Mouse (Mus musculus) ES-E14 (cell line): ENCODE results near the gene Fam205a1. TPM values are rescaled to one million over a fixed set of nuclear protein-coding genes. Genes with fewer than 3 reads are reported as not detected.

ENCODE experiments used
- DNase-seq: peaks from one replicate; pipeline ENCODE4 v3.0.0-alpha.2; 2013; ENCODE audit warnings: low read depth, low spot score
- H3K27ac ChIP-seq: 2 replicates; pipeline ENCODE4 v1.5.1; 2012; ENCODE audit warnings: low read depth, mild to moderate bottlenecking, low read length, moderate library complexity, mixed read lengths; ENCODE audit not compliant: poor library complexity, insufficient read depth, severe bottlenecking
- H3K36me3 ChIP-seq: 2 replicates; pipeline ENCODE4 v1.6.1; 2012; ENCODE audit warnings: mild to moderate bottlenecking, low read length, moderate library complexity, mixed read lengths; ENCODE audit not compliant: control insufficient read depth, poor library complexity, insufficient read depth, severe bottlenecking
- H3K4me1 ChIP-seq, 2 experiments: fragments of 150-350 bp in 1 of 2; sonication (generic) in 1 of 2; 2 replicates each; pipeline ENCODE4 v1.6.1; 2012; ENCODE audit warnings: low read length in 2 of 2, mild to moderate bottlenecking in 1 of 2, mixed read lengths in 1 of 2; ENCODE audit not compliant: control insufficient read depth in 2 of 2, insufficient read depth in 2 of 2, poor library complexity in 1 of 2
- H3K4me3 ChIP-seq, 2 experiments: fragments of 150-350 bp in 1 of 2; sonication (generic) in 1 of 2; 2 replicates each; pipeline ENCODE4 v1.5.1; 2012; ENCODE audit warnings: low read length in 2 of 2, low read depth in 1 of 2, mild to moderate bottlenecking in 1 of 2, mixed read lengths in 1 of 2; ENCODE audit not compliant: insufficient read depth in 1 of 2, poor library complexity in 1 of 2, severe bottlenecking in 1 of 2
- H3K9ac ChIP-seq: 2 replicates; pipeline ENCODE4 v1.6.1; 2012; ENCODE audit warnings: low read depth, mild to moderate bottlenecking, low read length, mixed read lengths; ENCODE audit not compliant: poor library complexity, insufficient read depth, severe bottlenecking
- H3K9me3 ChIP-seq: fragments of 150-350 bp; sonication (generic); 2 replicates; pipeline ENCODE4 v1.6.1; 2012; ENCODE audit warnings: low read depth, mild to moderate bottlenecking, low read length; ENCODE audit not compliant: control insufficient read depth, insufficient read depth
- CHD2 ChIP-seq: IDR thresholded peaks from 2 replicates; pipeline ENCODE4 v1.6.1; 2014; ENCODE audit warnings: mild to moderate bottlenecking, low read depth, low read length, inconsistent platforms
- HCFC1 ChIP-seq: IDR thresholded peaks from 2 replicates; pipeline ENCODE4 v1.6.1; 2012; ENCODE audit warnings: low read length, inconsistent platforms, borderline replicate concordance; ENCODE audit not compliant: insufficient read depth
- MAFK ChIP-seq: IDR thresholded peaks from 2 replicates; pipeline ENCODE4 v1.6.1; 2014; ENCODE audit warnings: mild to moderate bottlenecking, low read depth, low read length, inconsistent platforms; ENCODE audit not compliant: insufficient read depth
- ZC3H11A ChIP-seq: IDR thresholded peaks from 2 replicates; pipeline ENCODE4 v1.6.1; 2012; ENCODE audit warnings: low read depth, mild to moderate bottlenecking, inconsistent platforms, low read length, borderline replicate concordance
- ZNF384 ChIP-seq: IDR thresholded peaks from 2 replicates; pipeline ENCODE4 v1.6.1; 2012; ENCODE audit warnings: low read depth, low read length, inconsistent platforms
- in situ Hi-C, 2 experiments: fragments of 600-800 bp; cut with MboI; formaldehyde crosslinking; loops; one replicate each; pipeline ENCODE4 v1.15.1; 2025; ENCODE audit warnings: low sequenced_read_pairs in 2 of 2, inconsistent platforms in 1 of 2; ENCODE audit not compliant: unreplicated experiment in 2 of 2
- total RNA-seq: library from RNA; depleted of rRNA; stranded (reverse); fragments of 300-350 nt; gene quantifications from 2 replicates; pipeline ENCODE4 v1.2.3, GENCODE M21; 2012

The Fam205a1 gene
- total RNA-seq, 1 experiment: 0.04 TPM

DNA sequence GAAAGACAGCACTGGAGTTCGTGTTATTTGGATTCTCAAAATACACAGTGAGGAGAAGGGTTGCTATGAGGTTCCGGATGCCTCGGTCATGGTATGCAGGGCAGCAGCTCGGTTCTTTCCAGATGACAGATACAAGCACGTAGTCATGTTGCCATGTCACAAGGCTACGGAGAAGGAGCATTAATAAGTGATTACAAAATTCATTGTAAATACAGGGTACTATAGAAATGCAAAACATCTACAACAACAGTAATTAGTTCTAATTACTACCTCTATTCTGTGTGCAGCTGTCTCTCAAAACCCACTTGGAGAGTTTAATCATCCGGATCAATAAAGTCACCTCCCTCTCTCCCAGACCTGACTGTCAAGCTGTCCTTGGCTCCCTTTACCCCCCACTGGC, 41.4 kb upstream of the Fam205a1 start:
- no peak overlapping the region for H3K9ac ChIP-seq
- no peak for DNase-seq
- no peaks in the 10 kb centered on the region for H3K36me3 ChIP-seq
- no peak overlapping the region for H3K4me3 ChIP-seq
- no peaks in the 10 kb centered on the region for H3K9me3 ChIP-seq
- H3K27ac ChIP-seq: no peak overlapping the region
- in situ Hi-C loops: no loop called here
- TF ChIP-seq CHD2 (no peak), ZNF384 (no peak), HCFC1 (no peak), MAFK (no peak), ZC3H11A (no peak)
- peaks cover 0 to 6% of the 10 kb centered on the region in 2 experiments; a peak in 2 of 4 replicates for H3K4me1 ChIP-seq

DNA sequence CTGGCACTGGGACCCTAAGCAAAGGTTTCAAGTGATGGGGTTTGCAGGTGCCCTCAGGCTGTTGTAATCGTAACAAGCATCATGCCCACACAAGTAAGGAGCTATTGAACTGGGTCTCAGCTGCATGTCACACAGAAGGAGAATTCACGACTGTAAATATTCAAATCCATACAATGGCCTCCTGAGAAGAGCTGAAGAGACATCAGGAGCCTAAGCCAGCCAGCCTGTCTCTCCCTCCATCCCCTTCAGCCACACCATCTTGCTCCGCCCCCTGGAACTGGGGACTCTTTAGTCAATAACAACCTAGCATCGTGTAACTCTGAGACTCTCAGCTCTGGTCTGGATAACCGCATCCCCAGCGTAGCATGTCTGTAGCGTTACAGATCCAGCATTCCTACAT, 37.5 kb upstream of the Fam205a1 start:
- H3K9ac ChIP-seq: no peak overlapping the region
- no peak overlapping the region for H3K4me3 ChIP-seq
- H3K36me3 ChIP-seq: no peaks in the 10 kb centered on the region
- DNase-seq: no peak
- H3K9me3 ChIP-seq: no peaks in the 10 kb centered on the region
- no peak overlapping the region for H3K27ac ChIP-seq
- no peak for TF ChIP-seq CHD2
- TF ChIP-seq ZNF384: no peak
- TF ChIP-seq HCFC1: no peak
- TF ChIP-seq MAFK: no peak
- no peak for TF ChIP-seq ZC3H11A
- no peaks in the 10 kb centered on the region for H3K4me1 ChIP-seq
- in situ Hi-C loops: no loop called here

DNA sequence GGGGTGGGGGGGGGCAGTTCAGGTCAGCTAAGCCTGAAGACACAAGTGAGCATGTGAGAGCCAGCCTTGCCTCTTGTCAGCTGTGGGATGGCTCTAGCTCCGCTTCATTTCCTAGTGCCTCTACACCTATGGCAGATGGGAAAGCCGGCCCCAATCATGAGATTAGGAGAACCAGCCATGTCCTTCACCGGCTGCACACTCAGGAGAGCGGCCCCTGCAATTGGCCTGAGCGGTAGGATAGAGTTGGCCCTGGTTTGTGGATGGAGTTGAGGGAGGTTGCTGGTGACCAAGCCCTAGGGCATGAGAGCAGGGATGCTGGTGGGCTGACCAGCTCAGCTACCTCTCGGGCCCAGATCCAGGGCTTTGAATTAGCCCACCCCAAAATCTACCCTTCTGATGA, 35.1 kb upstream of the Fam205a1 start:
- Histone ChIP-seq H3K27ac (no peak overlapping the region), H3K36me3 (no peaks in the 10 kb centered on the region), H3K9ac (no peak overlapping the region), H3K9me3 (no peaks in the 10 kb centered on the region), H3K4me3 (no peak overlapping the region), H3K4me1 (no peaks in the 10 kb centered on the region)
- TF ChIP-seq HCFC1: no peak
- no peak for TF ChIP-seq ZNF384
- TF ChIP-seq MAFK: no peak
- TF ChIP-seq CHD2: no peak
- TF ChIP-seq ZC3H11A: no peak
- DNase-seq: no peak
- in situ Hi-C loops: no loop called here

DNA sequence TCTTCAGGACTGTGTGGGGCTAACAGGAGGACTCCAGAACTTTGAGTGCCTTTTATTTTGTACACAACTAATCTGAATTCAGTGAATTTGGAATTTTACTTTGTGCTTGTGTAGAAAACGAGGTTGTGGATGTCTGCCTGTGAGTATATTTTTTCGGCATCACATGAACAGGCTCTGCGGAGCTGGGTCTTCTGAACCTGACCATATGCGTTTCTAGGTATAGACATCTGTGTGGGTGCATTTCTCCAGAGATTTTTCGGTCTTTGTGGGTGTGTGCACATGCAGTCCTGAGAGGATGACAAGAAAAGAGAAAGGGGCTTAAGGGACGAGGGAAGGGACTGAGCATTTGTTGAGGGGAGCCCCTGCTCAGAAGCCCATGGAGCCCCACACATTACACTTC, 33.2 kb upstream of the Fam205a1 start:
- H3K4me3 ChIP-seq: no peak overlapping the region
- no peak overlapping the region for H3K9ac ChIP-seq
- H3K36me3 ChIP-seq: no peaks in the 10 kb centered on the region
- in situ Hi-C loops: no loop called here
- TF ChIP-seq HCFC1: no peak
- no peak for TF ChIP-seq ZC3H11A
- no peak for TF ChIP-seq CHD2
- no peak for TF ChIP-seq MAFK
- no peak for DNase-seq
- no peak overlapping the region for H3K27ac ChIP-seq
- H3K4me1 ChIP-seq: no peaks in the 10 kb centered on the region
- H3K9me3 ChIP-seq: no peaks in the 10 kb centered on the region

DNA sequence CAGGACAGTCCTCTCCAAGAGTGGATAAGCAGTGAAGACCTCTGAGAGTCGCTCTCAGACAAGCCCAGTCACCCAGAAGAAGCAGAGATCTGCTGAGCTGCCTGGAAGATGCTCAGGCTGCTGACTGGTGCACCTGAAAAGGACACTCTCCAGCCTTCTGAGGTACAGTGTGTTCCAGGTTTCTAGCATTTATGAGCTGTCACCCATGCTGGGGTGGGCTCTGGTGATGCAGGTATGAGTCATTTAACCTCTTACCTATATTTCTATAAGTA, 26.9 kb upstream of the Fam205a1 start:
- TF ChIP-seq ZNF384 (no peak), HCFC1 (no peak), MAFK (no peak), ZC3H11A (no peak), CHD2 (no peak)
- no peak for DNase-seq
- in situ Hi-C loops: no loop called here
- Histone ChIP-seq H3K36me3 (no peaks in the 10 kb centered on the region), H3K9me3 (no peaks in the 10 kb centered on the region), H3K9ac (no peak overlapping the region), H3K27ac (no peak overlapping the region), H3K4me1 (no peaks in the 10 kb centered on the region), H3K4me3 (no peak overlapping the region)
